Mouse (Mus musculus) heart, postnatal 14 days (tissue): ENCODE measurements around the gene Fuk. TPM values are rescaled to one million over a fixed set of nuclear protein-coding genes. Genes with fewer than 3 reads are reported as not detected.
A peak's percentile ranks its signal among the peaks of the same experiment; 100 is the strongest.
"Not testable (repeated sequence)": the region's sequence is repeated elsewhere in the genome, so short reads cannot be mapped to it uniquely, and the experiment has no call there.

Experiments
- DNase-seq, 2 experiments: peaks; one replicate each; pipeline ENCODE4 v3.0.0; 2021 to 2022
- intact Hi-C: fragments of 180-260 bp; cut with DNase I; formaldehyde crosslinking; loops from one replicate; pipeline ENCODE4 v1.15.1; 2025
- long read RNA-seq, 2 experiments: library from polyadenylated mRNA; stranded (forward); transcript quantifications; one replicate each; pipeline ENCODE4 v2.0.0; 2021
- total RNA-seq, 2 experiments: library from RNA; stranded (reverse); gene quantifications; 2 replicates each; pipeline ENCODE4 v1.2.3; 2021

Fuk gene
- total RNA-seq: 1 to 10 TPM; 6.2 to 6.3 TPM
- long read RNA-seq, experiment 1, partial matches to known transcripts: 0 of 4 reads
- long read RNA-seq, experiment 1, other reads (novel, unspliced or antisense): 2 of 4 reads
- long read RNA-seq, experiment 2, partial matches to known transcripts: 1 of 6 reads
- long read RNA-seq, experiment 2, other reads (novel, unspliced or antisense): 3 of 6 reads

- DNase-seq: peak; percentile 85 to 89
- intact Hi-C loops: loop anchor here (5.0 kb wide), 1 partner anchor 65 kb away; no protein-coding TSS in a partner anchor
These were observed at the start of gene Fuk for GRCm38 (mm10) chr8:110901839-110902578. Gene Fuk, minus strand, starts transcription at chr8:110902488.

GRCm38 (mm10) chr8:110950065-110950484 is 47.8 kb upstream of the Fuk start:
- peak; percentile 60 to 63 for DNase-seq
- intact Hi-C loops: no loop called here

DNA sequence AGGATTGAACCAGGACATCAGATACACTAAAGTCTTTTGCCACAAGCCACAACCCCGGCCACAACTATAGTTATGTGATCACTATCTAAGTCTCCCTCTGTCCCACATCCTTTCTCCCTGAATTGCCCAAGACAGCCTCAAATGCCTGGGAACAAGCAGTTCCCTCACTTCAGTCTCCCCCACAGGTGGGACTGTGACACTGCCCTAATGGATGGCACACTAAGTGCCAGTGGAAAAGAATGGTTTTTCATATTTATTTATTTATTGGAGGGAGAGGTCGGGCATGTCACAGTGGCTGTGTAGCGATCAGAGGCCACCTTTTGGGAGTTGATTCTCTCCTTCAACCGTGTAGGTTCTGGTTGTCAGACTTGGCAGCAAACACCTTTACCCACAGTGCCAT is 43.4 kb upstream of the Fuk start:
- intact Hi-C loops: no loop called here
- no peak for DNase-seq

DNA sequence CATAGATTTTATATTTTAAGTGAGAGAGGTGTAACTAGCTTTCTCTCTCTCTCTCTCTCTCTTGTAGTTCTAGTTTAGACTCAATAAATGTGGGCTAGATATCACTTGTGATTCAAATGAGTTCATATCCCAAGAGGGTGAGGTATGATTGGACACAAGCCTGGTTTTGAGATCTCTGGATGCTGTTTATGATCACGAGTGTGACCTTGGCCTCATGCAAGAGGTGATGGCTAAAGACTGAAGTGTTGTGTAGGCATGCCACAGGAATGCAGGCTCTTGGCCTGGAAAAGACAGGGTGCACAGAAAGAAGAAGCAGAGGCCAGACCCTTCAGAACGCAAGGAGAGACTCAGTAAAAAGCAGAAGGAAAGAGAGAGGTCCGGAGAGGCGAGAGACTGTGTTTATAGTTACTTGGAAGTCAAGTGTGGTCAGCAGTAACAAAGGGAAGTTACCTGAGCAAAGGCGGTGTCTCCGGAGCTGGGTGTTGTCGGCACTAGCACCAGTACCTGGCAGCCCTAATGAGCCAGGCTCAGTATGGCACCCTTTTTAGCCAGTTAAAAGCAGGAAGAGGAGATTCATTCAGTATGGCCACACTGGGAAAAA is 42.1 kb upstream of the Fuk start:
- intact Hi-C loops: no loop called here
- peak in 1 of 2 experiments; percentile 40 for DNase-seq

DNA sequence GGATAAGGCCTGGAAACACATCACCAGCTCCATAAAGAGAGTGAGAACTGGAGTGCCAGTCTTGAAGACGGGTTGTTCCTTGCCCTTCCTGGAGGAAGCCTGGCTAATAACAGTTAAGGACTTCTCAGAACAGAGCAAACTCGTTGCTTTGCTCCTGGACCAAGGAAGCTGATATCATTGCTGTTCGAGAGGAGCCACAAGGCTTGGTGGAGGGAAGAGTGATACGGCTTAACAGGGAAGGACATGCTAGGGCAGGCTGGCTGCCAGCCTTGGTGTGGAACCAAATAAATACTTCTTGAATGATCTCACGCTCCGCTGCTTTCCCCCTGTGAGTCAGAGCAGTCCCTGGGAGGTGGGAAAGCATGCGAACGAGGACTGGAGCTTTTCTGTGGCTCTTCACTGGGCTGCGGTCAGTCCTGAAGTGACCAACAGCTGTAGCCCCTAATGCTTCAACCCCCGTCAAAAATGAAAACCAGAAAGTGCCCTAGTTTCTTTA is 39.2 kb upstream of the Fuk start:
- peak; percentile 84 to 87 for DNase-seq
- intact Hi-C loops: no loop called here

GRCm38 (mm10) chr8:110940682-110941452 is 38.6 kb upstream of the Fuk start:
- intact Hi-C loops: no loop called here
- DNase-seq: no peak

DNA sequence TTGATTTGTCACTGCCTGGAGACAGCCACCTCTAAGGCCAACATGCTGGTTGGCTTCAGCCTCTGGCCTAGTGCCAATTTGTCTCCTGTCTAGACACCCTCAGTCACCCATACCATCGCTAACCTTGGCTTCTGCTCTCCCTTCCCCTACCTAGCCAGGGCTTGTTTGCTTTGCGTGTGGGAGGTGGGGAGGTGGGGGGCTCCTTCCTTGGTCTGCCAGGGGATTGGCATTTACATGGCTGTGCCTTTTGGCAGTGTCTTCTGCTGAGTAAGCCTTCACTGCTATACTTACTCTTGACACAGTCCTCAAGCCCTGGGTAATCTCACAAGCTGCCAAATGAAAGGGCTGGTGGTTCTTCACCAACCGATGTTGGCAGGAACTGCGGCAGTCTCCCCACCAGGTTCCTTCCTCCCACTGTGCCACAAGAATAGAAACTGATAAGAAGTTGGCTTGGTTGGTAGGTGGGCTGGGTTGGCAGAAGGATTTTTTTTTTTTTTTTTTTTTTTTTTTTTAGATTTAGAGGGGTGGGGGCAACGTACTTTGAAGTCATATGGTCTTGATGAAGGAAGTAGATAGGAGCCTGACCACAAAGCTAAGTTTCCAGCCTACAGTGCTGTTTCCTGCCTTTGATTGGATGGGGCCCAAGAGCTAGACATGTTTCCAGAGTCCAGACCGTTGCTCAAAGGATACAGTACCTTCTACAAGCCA is 36.7 kb upstream of the Fuk start:
- intact Hi-C loops: no loop called here

GRCm38 (mm10) chr8:110936217-110936616 is 33.9 kb upstream of the Fuk start:
- peak; percentile 34 to 43 for DNase-seq
- intact Hi-C loops: no loop called here

More for the DNA sequence above, 36.7 kb upstream of the Fuk start:
- peak; percentile 56 to 67 for DNase-seq

DNA sequence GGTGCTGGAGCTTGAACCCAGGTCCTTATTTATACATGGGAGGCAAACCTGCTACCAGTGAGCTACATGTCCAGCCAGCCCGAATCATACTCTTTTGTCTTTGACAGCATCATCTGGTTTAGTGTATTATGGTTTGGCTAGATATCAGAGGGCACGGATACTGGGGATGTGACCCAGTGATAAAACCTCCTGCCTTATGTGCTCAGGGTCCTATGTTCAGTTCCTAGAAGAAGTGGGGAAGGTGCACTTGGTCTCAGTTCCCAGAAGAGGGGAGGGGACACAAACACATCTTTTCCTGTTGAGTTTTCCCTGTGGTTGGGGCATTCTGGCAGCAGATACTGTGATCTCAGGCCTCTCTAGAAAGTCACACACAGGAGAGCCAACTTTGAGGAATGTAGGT is 31.0 kb upstream of the Fuk start:
- DNase-seq: no peak
- intact Hi-C loops: no loop called here

DNA sequence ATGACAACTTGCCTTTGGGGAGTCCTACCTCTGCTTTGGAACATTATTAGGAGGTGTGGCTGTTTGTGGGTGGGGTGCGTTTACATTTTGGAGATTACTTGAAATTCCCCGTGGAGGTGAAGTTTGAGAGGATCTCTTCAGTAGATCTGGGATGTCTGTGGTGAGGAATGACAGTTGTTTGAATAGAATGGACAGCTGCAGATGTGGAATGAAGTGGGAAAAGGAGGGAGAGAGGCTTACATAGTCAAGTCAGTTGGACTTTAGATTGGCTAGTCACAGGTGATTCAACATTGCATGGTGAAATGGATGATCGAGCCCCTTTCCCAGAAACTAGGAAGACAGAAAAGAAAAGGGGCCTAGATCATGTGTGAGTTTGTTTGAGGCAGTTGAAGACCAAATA is 30.2 kb upstream of the Fuk start:
- intact Hi-C loops: no loop called here
- no peak for DNase-seq

- intact Hi-C loops: no loop called here
- peak; percentile 85 to 91 for DNase-seq
These were observed 29.1 kb upstream of the Fuk start for GRCm38 (mm10) chr8:110931176-110931939.

GRCm38 (mm10) chr8:110929672-110930071 is 27.4 kb upstream of the Fuk start:
- intact Hi-C loops: not testable (repeated sequence)

GRCm38 (mm10) chr8:110929066-110929465 is 26.8 kb upstream of the Fuk start:
- intact Hi-C loops: no loop called here
- no peak for DNase-seq

More at GRCm38 (mm10) chr8:110929672-110930071, 27.4 kb upstream of the Fuk start:
- not testable (repeated sequence) for DNase-seq

DNA sequence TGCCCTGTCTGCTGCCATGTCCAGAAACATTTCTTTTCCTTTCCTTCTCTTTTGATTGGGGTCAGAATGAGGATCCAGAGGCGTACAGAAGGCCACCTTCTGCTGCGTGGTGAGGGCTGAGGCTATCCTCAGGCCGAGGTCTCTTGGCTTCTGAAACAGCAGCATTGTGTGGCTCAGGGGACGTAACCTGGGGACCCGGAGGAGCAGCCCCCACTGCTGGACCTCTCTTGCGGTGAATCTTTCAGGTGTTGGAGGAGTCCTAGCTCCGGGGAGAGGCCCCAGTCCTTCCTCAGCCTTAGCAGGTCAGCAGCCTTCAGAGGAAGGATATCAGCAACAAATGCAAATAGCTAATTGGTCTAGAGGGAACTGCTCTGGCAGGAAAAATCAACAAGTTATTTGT is 26.1 kb upstream of the Fuk start:
- no peak for DNase-seq
- intact Hi-C loops: no loop called here

- intact Hi-C loops: no loop called here
- no peak for DNase-seq
These were observed 24.4 kb upstream of the Fuk start for GRCm38 (mm10) chr8:110926690-110927089.

GRCm38 (mm10) chr8:110925691-110926140 is 23.4 kb upstream of the Fuk start:
- no peak for DNase-seq
- intact Hi-C loops: no loop called here

GRCm38 (mm10) chr8:110921492-110922230 is 19.4 kb upstream of the Fuk start:
- intact Hi-C loops: loop anchor here (5.0 kb wide), 1 partner anchor 46 kb away; no protein-coding TSS in a partner anchor

GRCm38 (mm10) chr8:110920773-110921277 is 18.5 kb upstream of the Fuk start:
- DNase-seq: no peak
- intact Hi-C loops: loop anchor here (5.0 kb wide), 1 partner anchor 46 kb away; no protein-coding TSS in a partner anchor

More at GRCm38 (mm10) chr8:110921492-110922230, 19.4 kb upstream of the Fuk start:
- DNase-seq: peak; percentile 40 to 41
